Mouse (Mus musculus): ENCODE results near the gene C1qc. TPM values are rescaled to one million over a fixed set of nuclear protein-coding genes. Genes with fewer than 3 reads are reported as not detected.

Gene C1qc
- total and polyA plus RNA-seq, 2 experiments from 2014 or later, result 48.3 to 90.1 TPM

DNA sequence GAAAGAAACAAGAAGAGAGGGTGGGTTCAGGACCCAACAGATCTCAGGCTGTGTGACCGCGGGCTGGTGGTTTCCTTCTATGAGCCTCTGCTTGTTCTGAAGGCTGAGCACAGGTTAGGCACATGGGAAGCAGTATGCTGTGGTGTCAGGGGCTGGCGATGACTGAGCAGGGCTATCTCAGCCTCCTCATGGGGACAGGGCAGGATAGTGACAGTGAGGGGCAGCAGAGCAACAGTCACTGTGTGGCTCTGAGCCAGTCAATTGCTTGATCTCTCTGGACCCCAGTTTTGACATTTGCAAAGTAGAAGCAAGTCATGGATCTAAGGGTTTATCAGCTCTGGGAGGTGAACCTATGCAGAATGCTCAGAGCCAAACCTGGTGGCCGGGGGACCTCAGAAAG lies 1.8 kb downstream of the C1qc start:
- no peaks in the 10 kb centered on the region for H3K36me3 ChIP-seq (ENCODE audit: insufficient read depth, low read length)
- DNase-seq (ENCODE audit: low spot score), result no peak
- H3K4me3 ChIP-seq (ENCODE audit: low read length), result no peak overlapping the region
- no peak for ATAC-seq
- 88% methylated on average over 4 of the region's 4 CpGs for WGBS
- H3K27me3 ChIP-seq (ENCODE audit: insufficient read depth, low read length), result peaks cover 4% of the 10 kb centered on the region; the same call in 1 of the 2 replicates
- no peak for TF ChIP-seq CTCF (IDR thresholded peaks at IDR 0.05; ENCODE audit: low read depth)
- H3K27ac ChIP-seq, result no peak overlapping the region
- no peak overlapping the region for H3K4me2 ChIP-seq (ENCODE audit: low read depth, low read length)
- no peaks in the 10 kb centered on the region for H3K9me3 ChIP-seq (ENCODE audit: low read length)
- no peaks in the 10 kb centered on the region for H3K4me1 ChIP-seq (ENCODE audit: insufficient read depth, low read length)
- no peak overlapping the region for H3K9ac ChIP-seq (replicated peaks; ENCODE audit: low read length)

DNA sequence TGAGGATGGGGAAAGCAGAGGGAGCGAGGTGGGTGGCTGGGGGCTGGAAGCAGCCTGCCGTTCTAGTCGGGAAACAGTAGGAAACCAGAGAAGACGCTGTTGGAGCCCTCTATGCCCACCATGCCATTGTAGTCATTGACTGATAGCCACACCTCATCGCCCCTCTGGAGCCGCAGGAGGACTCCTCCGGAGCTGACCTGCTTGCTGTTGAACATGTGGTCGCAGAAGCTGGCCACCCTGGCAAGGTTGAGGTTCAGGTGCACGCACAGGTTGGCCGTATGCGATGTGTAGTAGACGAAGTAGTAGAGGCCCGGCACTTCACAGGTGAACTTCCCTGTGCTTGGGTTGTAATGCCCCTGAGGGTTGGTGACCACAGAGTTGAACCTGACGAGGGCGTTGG lies 2.9 kb downstream of the C1qc start:
- H3K9me3 ChIP-seq (ENCODE audit: low read length), result no peaks in the 10 kb centered on the region
- no peaks in the 10 kb centered on the region for H3K36me3 ChIP-seq (ENCODE audit: insufficient read depth, low read length)
- H3K27me3 ChIP-seq (ENCODE audit: insufficient read depth, low read length), result no peaks in the 10 kb centered on the region
- ATAC-seq (no peak), DNase-seq (ENCODE audit: low spot score) (no peak)
- WGBS, result 86% methylated on average over 15 of the region's 15 CpGs
- H3K9ac ChIP-seq (replicated peaks; ENCODE audit: low read length), result no peak overlapping the region
- H3K27ac ChIP-seq, result no peak overlapping the region
- H3K4me3 ChIP-seq (ENCODE audit: low read length), result no peak overlapping the region
- no peaks in the 10 kb centered on the region for H3K4me1 ChIP-seq (ENCODE audit: insufficient read depth, low read length)
- H3K4me2 ChIP-seq (ENCODE audit: low read depth, low read length), result no peak overlapping the region
- no peak for TF ChIP-seq CTCF (IDR thresholded peaks at IDR 0.05; ENCODE audit: low read depth)

DNA sequence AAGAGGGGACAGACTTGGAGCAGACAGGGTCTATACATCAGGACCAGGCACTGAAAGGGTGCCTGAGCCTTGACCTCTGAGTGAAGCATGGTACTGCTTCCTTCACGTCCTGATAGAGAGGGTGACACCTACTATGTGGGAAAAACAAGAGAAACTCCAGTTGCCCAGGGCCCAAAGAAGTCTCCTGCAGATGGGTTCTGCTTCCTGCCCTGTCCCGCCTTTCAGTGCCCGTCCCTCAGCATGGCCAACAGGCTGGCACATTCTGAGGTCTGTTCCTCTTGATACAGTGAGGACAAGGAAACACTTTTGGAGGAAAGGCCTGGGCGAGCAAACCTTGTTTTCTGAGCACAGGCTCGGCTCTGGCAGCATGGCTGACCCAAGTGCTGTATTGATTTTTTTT lies 5.2 kb downstream of the C1qc start:
- H3K4me1 ChIP-seq (ENCODE audit: insufficient read depth, low read length), result no peaks in the 10 kb centered on the region
- H3K9ac ChIP-seq (replicated peaks; ENCODE audit: low read length), result no peak overlapping the region
- H3K27me3 ChIP-seq (ENCODE audit: insufficient read depth, low read length), result no peaks in the 10 kb centered on the region
- no peaks in the 10 kb centered on the region for H3K9me3 ChIP-seq (ENCODE audit: low read length)
- no peaks in the 10 kb centered on the region for H3K36me3 ChIP-seq (ENCODE audit: insufficient read depth, low read length)
- no peak overlapping the region for H3K4me3 ChIP-seq (ENCODE audit: low read length)
- ATAC-seq (no peak), DNase-seq (ENCODE audit: low spot score) (no peak)
- TF ChIP-seq CTCF (IDR thresholded peaks at IDR 0.05; ENCODE audit: low read depth), result no peak
- H3K27ac ChIP-seq, result no peak overlapping the region
- H3K4me2 ChIP-seq (ENCODE audit: low read depth, low read length), result no peak overlapping the region
- 75% methylated on average over 5 of the region's 5 CpGs for WGBS

DNA sequence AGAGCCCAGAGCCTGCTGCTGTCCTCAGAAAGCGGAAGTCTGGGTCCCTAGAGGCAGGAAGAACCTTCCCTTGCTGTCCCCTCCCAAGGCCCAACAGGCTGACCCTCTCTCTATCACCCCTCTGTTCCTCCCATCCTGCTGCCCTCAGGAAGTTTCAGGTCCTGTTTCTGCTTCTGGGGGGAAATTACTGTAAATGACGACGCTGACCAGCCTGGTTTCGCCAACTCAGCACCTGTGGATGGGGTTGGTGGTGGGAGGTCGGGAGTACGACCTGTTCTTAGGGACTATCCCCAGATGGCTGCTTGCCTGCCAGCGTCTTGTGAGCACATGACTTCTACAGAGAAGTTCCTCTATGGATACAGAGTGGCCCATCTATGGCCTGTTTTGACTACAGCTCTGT lies 6.8 kb downstream of the C1qc start, which contains the start of gene C1qb:
TSS of gene C1qb (minus strand) at position 87 of the 400 bp plus-strand sequence.
- H3K4me3 ChIP-seq (ENCODE audit: low read length), result no peak within 1 kb of the TSS
- no peaks in the 10 kb centered on the region for H3K36me3 ChIP-seq (ENCODE audit: insufficient read depth, low read length)
- no peak for DNase-seq (ENCODE audit: low spot score)
- H3K27ac ChIP-seq, result no peak within 1 kb of the TSS
- ATAC-seq, result no peak
- 68% methylated on average over 7 of the region's 7 CpGs for WGBS
- H3K4me1 ChIP-seq (ENCODE audit: insufficient read depth, low read length), result no peaks in the 10 kb centered on the region
- no peak for TF ChIP-seq CTCF (IDR thresholded peaks at IDR 0.05; ENCODE audit: low read depth)
- no peak within 1 kb of the TSS for H3K9ac ChIP-seq (replicated peaks; ENCODE audit: low read length)
- no peak within 1 kb of the TSS for H3K4me2 ChIP-seq (ENCODE audit: low read depth, low read length)
- H3K9me3 ChIP-seq (ENCODE audit: low read length), result no peaks in the 10 kb centered on the region
- H3K27me3 ChIP-seq (ENCODE audit: insufficient read depth, low read length), result no peaks in the 10 kb centered on the region

DNA sequence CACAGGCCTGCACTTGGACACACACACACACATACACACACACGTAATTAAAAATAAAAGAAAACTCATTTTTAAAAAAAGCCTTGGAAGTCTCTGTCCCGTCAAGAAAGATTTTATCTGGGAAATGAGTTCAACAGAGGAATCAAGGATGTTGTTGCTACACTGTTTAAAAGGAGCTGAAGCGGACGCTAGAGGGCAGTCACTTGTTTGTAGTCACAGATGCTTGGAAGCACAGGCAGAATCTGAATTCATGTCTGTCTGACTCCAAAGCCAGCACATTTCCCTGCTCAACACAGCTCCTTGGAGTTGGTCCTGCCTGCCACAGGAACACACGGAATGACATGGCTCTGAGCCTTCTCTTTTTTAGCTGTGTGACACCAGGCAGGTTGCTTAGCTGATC lies 14.3 kb downstream of the C1qc start:
- Histone ChIP-seq H3K27me3 (ENCODE audit: insufficient read depth, low read length) (no peaks in the 10 kb centered on the region), H3K4me2 (ENCODE audit: low read depth, low read length) (no peak overlapping the region), H3K36me3 (ENCODE audit: insufficient read depth, low read length) (no peaks in the 10 kb centered on the region), H3K27ac (no peak overlapping the region), H3K9me3 (ENCODE audit: low read length) (no peaks in the 10 kb centered on the region), H3K9ac (replicated peaks; ENCODE audit: low read length) (no peak overlapping the region), H3K4me1 (ENCODE audit: insufficient read depth, low read length) (no peaks in the 10 kb centered on the region), H3K4me3 (ENCODE audit: low read length) (no peak overlapping the region)
- DNase-seq (ENCODE audit: low spot score) (peak; percentile 49), ATAC-seq (no peak)
- peak; percentile 52 for TF ChIP-seq CTCF (IDR thresholded peaks at IDR 0.05; ENCODE audit: low read depth)
- 24% methylated on average over 5 of the region's 5 CpGs for WGBS

DNA sequence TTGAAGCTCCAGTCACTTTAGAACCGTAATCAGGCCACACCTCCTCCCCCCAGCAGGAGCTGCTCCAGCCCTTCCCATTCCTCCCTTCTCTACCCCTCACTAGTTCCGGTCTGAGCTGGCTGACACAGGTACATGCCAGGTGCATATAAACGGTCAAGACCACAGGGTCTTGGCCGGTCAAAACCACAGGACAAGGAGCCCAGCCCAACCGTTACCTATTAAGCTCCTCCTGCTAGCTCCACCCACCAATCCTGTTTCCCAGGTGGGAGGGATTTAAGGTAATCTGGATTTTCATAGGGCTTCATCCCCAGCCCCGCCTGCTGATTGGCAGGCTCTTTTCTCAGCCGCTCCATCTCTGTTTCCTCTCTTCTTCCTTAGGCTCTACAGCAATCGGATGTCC lies 14.7 kb downstream of the C1qc start:
- DNase-seq (ENCODE audit: low spot score) (no peak), ATAC-seq (peak; percentile 35; the same call in 1 of the 2 replicates)
- Histone ChIP-seq H3K9ac (replicated peaks; ENCODE audit: low read length) (no peak overlapping the region), H3K27me3 (ENCODE audit: insufficient read depth, low read length) (no peaks in the 10 kb centered on the region), H3K36me3 (ENCODE audit: insufficient read depth, low read length) (no peaks in the 10 kb centered on the region), H3K27ac (no peak overlapping the region), H3K9me3 (ENCODE audit: low read length) (no peaks in the 10 kb centered on the region), H3K4me3 (ENCODE audit: low read length) (no peak overlapping the region), H3K4me1 (ENCODE audit: insufficient read depth, low read length) (no peaks in the 10 kb centered on the region), H3K4me2 (ENCODE audit: low read depth, low read length) (no peak overlapping the region)
- WGBS, result 54% methylated on average over 8 of the region's 8 CpGs
- no peak for TF ChIP-seq CTCF (IDR thresholded peaks at IDR 0.05; ENCODE audit: low read depth)

DNA sequence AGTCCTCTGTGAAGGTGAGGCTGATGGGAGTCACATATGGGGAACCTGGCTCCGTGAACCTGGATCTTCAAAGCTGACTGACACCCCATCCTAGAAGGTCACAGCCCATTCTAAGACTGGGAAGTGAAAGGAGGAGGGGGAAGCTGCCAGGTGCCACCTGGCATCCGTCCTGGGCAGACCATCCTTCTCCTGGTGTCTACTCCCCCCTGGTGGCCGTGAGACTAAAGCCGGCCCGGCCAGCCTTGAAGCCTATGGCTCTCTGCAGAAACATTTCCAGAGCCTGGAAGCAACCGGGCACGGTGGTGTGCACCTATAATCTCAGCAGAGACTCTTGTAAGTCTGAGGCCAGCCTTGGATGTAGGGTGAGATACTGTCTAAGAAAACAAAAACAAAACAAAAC lies 15.9 kb downstream of the C1qc start:
- H3K4me1 ChIP-seq (ENCODE audit: insufficient read depth, low read length), result no peaks in the 10 kb centered on the region
- H3K27ac ChIP-seq, result no peak overlapping the region
- no peaks in the 10 kb centered on the region for H3K36me3 ChIP-seq (ENCODE audit: insufficient read depth, low read length)
- H3K9me3 ChIP-seq (ENCODE audit: low read length), result no peaks in the 10 kb centered on the region
- no peak overlapping the region for H3K4me3 ChIP-seq (ENCODE audit: low read length)
- DNase-seq (ENCODE audit: low spot score), result peak; percentile 87
- ATAC-seq, result peak; percentile 62
- H3K4me2 ChIP-seq (ENCODE audit: low read depth, low read length), result no peak overlapping the region
- peak; percentile 91 for TF ChIP-seq CTCF (IDR thresholded peaks at IDR 0.05; ENCODE audit: low read depth)
- no peak overlapping the region for H3K9ac ChIP-seq (replicated peaks; ENCODE audit: low read length)
- no peaks in the 10 kb centered on the region for H3K27me3 ChIP-seq (ENCODE audit: insufficient read depth, low read length)
- 17% methylated on average over 7 of the region's 7 CpGs for WGBS
